Mouse (Mus musculus): ENCODE measurements at regions not wholly inside any gene's neighbourhood (a gene's known extent, or its start where the extent isn't known, plus 50 kb on each side); places are given as distances from the start of the nearest gene placed in this dataset.
"Not testable (repeated sequence)": the region's sequence is repeated elsewhere in the genome, so short reads cannot be mapped to it uniquely, and the experiment has no call there.

DNA sequence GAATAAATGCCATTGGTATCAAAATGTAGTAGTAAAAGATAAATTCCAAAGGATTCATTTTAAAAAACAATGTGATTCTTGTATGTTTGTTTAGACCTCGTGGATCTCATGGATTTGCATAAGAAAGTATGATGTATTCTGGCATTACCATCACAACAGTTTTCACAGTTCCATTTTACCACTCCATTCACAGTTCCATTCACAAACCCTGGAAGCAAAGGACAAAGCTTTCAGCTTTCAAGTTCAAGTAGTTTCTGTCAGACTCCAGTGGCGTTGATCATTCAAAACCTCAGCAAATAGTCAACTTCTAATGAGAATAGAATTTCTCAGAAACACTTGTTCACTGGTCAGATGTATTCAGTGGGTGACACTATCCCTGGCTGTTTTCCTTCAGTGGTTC lies 1157.9 kb upstream of the Cntn5 start:
- Histone ChIP-seq H3K4me3 (ENCODE audit: low read depth, low read length) (no peak overlapping the region), H3K36me3 (ENCODE audit: insufficient read depth) (no peaks in the 10 kb centered on the region), H3K4me2 (no peak overlapping the region), H3K4me1 (ENCODE audit: insufficient read depth) (no peaks in the 10 kb centered on the region), H3K9ac (no peak overlapping the region), H3K27ac (ENCODE audit: low read depth) (no peak overlapping the region), H3K9me3 (ENCODE audit: low read depth, low read length) (no peaks in the 10 kb centered on the region), H3K27me3 (ENCODE audit: insufficient read depth, low read length) (no peaks in the 10 kb centered on the region)
- 41% methylated on average over 2 of the region's 2 CpGs for WGBS
- no peak for DNase-seq
- ATAC-seq (ENCODE audit: insufficient read depth) = no peak
- TF ChIP-seq CTCF (IDR thresholded peaks at IDR 0.05; ENCODE audit: low read depth) = no peak

DNA sequence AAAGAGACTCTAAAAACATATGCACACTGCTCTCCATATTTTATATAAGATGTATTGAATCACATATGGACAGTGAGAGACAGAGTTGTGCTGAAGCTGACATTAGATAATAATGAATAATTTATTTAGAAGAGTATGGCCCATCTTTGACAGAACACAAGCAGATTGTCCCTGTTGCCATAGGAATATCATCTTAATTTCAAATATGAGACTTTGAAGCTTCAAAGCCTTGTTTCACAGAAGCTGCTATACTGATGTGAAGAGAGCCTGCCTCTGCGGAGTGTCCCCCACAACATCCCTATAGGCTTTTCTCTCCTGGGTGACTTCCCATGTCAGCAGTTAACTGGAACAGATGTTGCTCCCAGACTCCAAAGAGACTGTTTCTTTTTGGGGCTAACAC lies 1147.9 kb upstream of the Cntn5 start:
- Histone ChIP-seq H3K27ac (ENCODE audit: low read depth) (no peak overlapping the region), H3K4me3 (ENCODE audit: low read depth, low read length) (no peak overlapping the region), H3K9ac (no peak overlapping the region), H3K4me2 (no peak overlapping the region), H3K9me3 (ENCODE audit: low read depth, low read length) (no peaks in the 10 kb centered on the region), H3K36me3 (ENCODE audit: insufficient read depth) (no peaks in the 10 kb centered on the region), H3K27me3 (ENCODE audit: insufficient read depth, low read length) (no peaks in the 10 kb centered on the region), H3K4me1 (ENCODE audit: insufficient read depth) (no peaks in the 10 kb centered on the region)
- ATAC-seq (ENCODE audit: insufficient read depth) (no peak), DNase-seq (no peak)
- 82% methylated on average over 1 of the region's 1 CpGs for WGBS
- no peak for TF ChIP-seq CTCF (IDR thresholded peaks at IDR 0.05; ENCODE audit: low read depth)

DNA sequence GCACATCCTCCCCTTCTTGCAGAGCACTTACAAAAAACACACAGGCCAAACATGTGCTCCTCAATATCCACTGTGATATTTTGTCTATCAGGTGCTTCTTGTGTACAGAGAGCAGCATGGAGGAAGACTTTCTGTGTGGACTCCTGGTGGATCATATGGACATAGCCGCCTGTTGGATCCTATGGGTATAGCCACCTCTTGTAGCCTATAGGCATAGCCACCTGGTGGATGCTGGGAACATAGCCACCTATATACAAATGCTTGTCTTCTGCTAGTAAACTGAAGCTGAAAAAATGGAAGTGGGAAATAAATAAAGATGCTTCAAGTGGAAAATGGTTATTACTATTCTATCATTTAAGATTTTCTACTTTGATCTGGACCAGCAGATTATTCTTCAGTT lies 1111.4 kb upstream of the Cntn5 start:
- no peaks in the 10 kb centered on the region for H3K4me1 ChIP-seq (ENCODE audit: insufficient read depth)
- no peak overlapping the region for H3K4me2 ChIP-seq
- DNase-seq (no peak), ATAC-seq (ENCODE audit: insufficient read depth) (no peak)
- no peak overlapping the region for H3K9ac ChIP-seq
- 0 out of 2 replicates have a peak, but pooled peaks have one; percentile 12 for TF ChIP-seq CTCF (IDR thresholded peaks at IDR 0.05; ENCODE audit: low read depth)
- no peak overlapping the region for H3K27ac ChIP-seq (ENCODE audit: low read depth)
- WGBS = 77% methylated on average over 1 of the region's 1 CpGs
- no peaks in the 10 kb centered on the region for H3K27me3 ChIP-seq (ENCODE audit: insufficient read depth, low read length)
- no peaks in the 10 kb centered on the region for H3K36me3 ChIP-seq (ENCODE audit: insufficient read depth)
- H3K9me3 ChIP-seq (ENCODE audit: low read depth, low read length) = no peaks in the 10 kb centered on the region
- H3K4me3 ChIP-seq (ENCODE audit: low read depth, low read length) = no peak overlapping the region

DNA sequence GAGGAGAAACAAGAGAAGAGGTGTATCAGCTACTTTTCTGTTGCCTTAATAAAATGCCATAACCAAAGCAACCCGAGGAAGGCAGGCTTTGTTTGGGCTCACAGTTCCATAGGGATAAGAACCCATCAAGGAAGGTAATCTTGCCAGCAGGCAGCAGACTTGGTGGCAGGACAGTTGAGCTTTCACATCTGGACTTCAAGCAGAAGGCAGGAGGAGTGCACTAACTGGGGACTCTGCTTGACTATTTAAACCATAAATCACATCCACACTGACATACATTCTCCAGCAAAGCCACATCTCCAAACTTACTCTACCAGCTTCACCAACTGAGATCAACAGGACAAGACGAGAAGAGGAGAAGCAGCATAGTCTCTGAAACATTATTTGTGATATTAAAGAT lies 1094.0 kb upstream of the Cntn5 start:
- no peak for TF ChIP-seq CTCF (IDR thresholded peaks at IDR 0.05; ENCODE audit: low read depth)
- Histone ChIP-seq H3K4me1 (ENCODE audit: insufficient read depth) (no peaks in the 10 kb centered on the region), H3K36me3 (ENCODE audit: insufficient read depth) (no peaks in the 10 kb centered on the region), H3K27me3 (ENCODE audit: insufficient read depth, low read length) (no peaks in the 10 kb centered on the region), H3K27ac (ENCODE audit: low read depth) (no peak overlapping the region), H3K4me3 (ENCODE audit: low read depth, low read length) (no peak overlapping the region), H3K4me2 (no peak overlapping the region), H3K9ac (no peak overlapping the region), H3K9me3 (ENCODE audit: low read depth, low read length) (no peaks in the 10 kb centered on the region)
- DNase-seq (no peak), ATAC-seq (ENCODE audit: insufficient read depth) (no peak)
- WGBS = 45% methylated on average over 2 of the region's 2 CpGs

DNA sequence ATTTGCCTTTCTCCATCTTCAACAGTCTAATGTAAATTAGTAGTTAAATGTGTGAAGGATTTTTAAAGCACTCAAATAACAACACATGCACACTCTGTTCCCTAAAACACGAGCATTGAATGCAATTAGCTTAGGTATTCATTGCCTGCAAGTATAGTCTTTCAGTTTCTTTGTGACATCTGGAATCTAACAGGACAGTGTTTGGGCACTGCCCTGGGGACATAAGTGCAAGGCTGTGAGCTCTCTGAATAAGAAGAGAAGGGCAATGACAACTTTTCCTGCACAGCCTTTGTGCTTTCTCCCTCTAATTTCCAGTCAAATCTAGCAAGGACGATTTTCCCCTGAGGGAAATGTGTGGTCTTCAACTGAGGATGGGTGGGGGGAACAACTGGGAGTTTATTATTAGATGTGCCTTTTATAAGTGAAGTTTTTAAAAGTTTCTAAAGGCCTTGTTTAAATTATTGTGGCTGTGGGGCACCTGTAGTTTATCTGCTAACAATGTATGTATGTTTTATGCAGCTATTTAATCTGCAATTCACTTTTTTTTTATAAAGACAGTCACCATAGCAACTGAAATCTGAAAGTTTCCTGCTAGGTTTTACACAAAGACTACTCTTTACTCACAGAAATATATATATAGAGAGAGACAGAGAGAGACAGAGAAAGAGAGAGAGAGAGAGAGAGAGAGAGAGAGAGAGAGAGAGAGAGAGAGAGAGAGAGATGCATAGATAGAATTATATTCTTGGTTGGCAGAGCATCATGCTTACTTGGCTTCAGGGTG lies 1077.7 kb upstream of the Cntn5 start:
- no peak overlapping the region for H3K9ac ChIP-seq
- no peak overlapping the region for H3K4me2 ChIP-seq
- no peak overlapping the region for H3K4me3 ChIP-seq (ENCODE audit: low read depth, low read length)
- 60% methylated on average over 2 of the region's 2 CpGs for WGBS
- no peak overlapping the region for H3K27ac ChIP-seq (ENCODE audit: low read depth)
- no peaks in the 10 kb centered on the region for H3K9me3 ChIP-seq (ENCODE audit: low read depth, low read length)
- no peak for DNase-seq
- H3K4me1 ChIP-seq (ENCODE audit: insufficient read depth) = no peaks in the 10 kb centered on the region
- H3K27me3 ChIP-seq (ENCODE audit: insufficient read depth, low read length) = no peaks in the 10 kb centered on the region
- no peaks in the 10 kb centered on the region for H3K36me3 ChIP-seq (ENCODE audit: insufficient read depth)
- no peak for ATAC-seq (ENCODE audit: insufficient read depth)
- no peak for TF ChIP-seq CTCF (IDR thresholded peaks at IDR 0.05; ENCODE audit: low read depth)

DNA sequence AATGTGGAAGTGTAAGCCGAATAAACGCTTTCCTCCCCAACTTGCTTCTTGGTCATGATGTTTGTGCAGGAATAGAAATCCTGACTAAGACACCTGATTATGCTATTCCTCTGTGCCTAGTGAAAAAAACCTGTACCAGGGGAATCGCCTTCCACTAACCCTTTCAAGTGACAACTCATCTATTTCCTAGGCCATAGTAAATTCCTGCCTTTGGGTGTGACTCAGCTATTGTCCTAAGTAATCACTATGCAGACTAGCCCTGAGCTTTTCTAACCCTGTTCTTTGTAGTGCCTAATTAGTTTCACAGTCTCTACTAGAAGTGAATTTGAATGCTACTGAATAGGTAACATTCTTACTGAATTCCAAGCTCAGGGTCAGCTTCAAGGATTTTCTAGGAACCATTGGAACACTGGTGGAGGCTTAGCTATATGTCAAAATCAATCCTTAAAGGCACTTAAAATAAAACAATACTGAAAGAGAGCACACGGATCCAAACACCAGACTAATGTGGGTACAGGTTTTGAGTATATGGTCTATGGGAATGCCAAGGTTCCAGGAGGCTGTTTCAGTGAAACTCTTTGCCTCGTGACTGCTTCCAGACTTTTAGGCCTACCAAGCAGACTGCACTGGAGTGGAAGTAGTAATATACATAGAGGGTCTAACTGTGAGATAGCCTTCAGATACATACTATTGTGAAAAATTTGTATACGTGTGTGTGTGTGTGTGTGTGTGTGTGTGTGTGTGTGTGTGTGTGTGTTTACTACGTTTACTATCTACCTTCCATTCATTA lies 1036.3 kb upstream of the Cntn5 start:
- not testable (repeated sequence) for DNase-seq; H3K9ac ChIP-seq; H3K9me3 ChIP-seq (ENCODE audit: low read depth, low read length); H3K36me3 ChIP-seq (ENCODE audit: insufficient read depth); H3K4me1 ChIP-seq (ENCODE audit: insufficient read depth); ATAC-seq (ENCODE audit: insufficient read depth); H3K4me2 ChIP-seq; H3K27ac ChIP-seq (ENCODE audit: low read depth); H3K4me3 ChIP-seq (ENCODE audit: low read depth, low read length); H3K27me3 ChIP-seq (ENCODE audit: insufficient read depth, low read length)
- WGBS = 63% methylated on average over 7 of the region's 7 CpGs

DNA sequence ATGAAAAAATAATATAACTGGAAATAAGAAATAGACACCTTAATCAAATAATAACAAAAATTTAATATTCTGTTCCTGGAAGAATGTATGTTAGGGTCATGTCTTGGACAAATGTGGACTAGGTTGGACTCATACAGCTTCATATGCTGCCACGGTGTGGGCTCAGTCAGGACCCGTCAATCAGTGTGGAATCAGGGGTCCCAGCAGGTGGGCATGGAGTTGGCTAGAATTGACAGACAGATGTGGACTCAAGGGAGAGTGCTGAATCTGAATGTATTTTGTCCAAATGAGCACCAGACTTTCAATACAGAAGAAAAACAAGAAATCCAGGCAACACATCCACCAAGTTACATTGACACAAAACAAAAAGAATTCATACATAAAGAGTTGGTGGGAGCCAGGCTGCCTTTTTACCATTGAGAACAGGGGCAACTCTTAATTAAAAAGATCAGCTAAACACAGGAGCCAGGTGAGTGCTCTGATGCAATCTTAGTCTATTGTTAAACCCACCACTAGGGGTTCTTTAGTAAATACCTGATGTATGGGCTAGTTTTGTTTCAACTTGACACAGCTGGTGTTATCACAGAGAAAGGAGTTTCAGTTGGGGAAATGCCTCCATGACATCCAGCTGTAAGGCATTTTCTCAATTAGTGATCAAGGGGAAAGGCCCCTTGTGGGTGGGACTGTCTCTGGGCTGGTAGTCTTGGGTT lies 1035.4 kb upstream of the Cntn5 start:
- Histone ChIP-seq H3K36me3 (ENCODE audit: insufficient read depth) (no peaks in the 10 kb centered on the region), H3K4me3 (ENCODE audit: low read depth, low read length) (no peak overlapping the region), H3K27me3 (ENCODE audit: insufficient read depth, low read length) (no peaks in the 10 kb centered on the region), H3K4me2 (no peak overlapping the region), H3K27ac (ENCODE audit: low read depth) (no peak overlapping the region), H3K9me3 (ENCODE audit: low read depth, low read length) (no peaks in the 10 kb centered on the region), H3K4me1 (ENCODE audit: insufficient read depth) (no peaks in the 10 kb centered on the region), H3K9ac (no peak overlapping the region)
- no peak for TF ChIP-seq CTCF (IDR thresholded peaks at IDR 0.05; ENCODE audit: low read depth)
- no peak for ATAC-seq (ENCODE audit: insufficient read depth)
- 81% methylated on average over 2 of the region's 2 CpGs for WGBS
- no peak for DNase-seq

All from lung, embryonic 14.5 days (tissue).